Mouse (Mus musculus): ENCODE data around the gene Mcfd2. TPM values are rescaled to one million over a fixed set of nuclear protein-coding genes. Genes with fewer than 3 reads are reported as not detected.

Mcfd2 gene
- total RNA-seq, 4 experiments from 2014 or later, result 21.3 to 23.9 (median 23.1) TPM

DNA sequence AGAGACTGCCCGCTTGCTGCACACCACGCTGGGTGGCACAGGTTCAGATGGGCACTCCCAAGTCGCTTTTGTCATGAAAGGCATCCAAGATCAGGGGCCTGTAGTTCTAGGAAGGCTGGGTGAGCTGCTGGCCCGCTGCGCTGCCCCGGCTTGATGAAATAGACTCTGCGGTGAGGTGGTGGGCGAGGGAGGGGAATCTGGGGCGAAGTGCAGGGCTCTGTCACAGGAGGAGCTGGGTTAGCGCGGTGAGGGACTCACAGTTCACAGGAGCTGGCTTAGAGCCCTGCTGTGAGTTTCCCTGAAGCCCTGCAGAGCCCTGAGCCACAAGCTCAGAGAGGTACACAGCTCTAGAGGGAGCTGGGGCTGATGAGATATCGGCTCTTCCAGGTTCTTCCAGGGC is 22.4 kb upstream of the Mcfd2 start:
- no peak for DNase-seq (ENCODE audit: low spot score in 2 of 2)

DNA sequence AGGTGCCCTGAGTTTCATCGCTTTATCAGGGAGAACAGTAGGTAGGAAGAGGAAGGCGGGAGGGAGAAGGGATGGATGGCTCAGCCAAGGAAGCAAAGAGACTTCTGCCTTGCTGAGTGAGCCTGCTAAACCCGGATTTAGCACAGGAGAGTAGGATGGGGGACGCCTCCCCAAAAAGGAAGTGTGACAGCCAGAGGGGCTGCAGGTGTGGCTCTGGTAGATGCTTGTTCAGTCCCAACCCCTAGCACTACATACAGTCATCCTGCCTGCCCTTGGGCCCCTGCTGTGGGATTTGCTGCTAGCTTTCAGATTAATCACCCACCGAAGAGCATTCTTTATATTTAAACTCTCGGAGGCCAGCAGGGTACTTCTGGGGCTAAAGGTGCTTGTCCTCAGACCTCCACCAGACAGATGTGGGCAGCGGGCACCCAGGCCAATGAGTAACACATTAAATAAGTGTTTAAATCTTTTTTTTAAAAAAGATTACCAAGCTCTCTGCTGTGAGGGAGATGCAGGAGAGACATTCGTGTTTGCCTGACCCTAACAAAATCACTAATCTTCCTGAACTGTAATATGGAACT is 21.6 kb upstream of the Mcfd2 start:
- no peak for DNase-seq (ENCODE audit: low spot score in 2 of 2)

DNA sequence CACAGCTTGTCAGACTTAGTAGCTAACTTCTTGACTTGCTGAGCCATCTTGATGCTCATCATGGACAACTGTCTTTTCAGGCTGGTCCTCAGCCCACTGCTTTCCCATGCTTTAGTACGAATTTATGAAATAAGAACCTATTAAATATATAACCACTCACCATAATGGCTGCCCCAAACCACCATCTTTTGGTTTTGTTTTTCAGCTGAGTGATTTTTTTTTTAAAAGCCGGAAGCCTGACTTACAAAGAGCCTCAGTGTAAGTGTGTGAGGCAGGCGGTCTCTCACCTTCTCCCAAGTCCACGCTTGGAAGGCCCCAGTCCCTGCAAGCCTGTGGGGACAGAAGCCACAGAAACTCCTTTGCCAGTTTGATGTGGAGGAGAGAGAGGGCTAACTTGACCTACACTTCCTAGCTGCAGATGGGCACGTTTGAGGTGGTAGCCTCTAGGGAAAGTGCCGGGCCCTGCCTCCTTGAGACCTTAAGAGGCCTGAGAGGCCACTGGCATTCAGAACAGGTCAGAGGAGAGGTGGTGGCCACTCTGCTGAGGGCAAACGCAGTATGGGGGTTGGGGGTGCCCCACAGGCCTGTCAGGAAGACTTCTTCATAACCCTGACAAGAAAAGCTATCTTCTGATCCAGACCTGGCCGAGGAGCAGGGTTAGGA is 20.9 kb upstream of the Mcfd2 start:
- no peak for DNase-seq (ENCODE audit: low spot score in 2 of 2)

DNA sequence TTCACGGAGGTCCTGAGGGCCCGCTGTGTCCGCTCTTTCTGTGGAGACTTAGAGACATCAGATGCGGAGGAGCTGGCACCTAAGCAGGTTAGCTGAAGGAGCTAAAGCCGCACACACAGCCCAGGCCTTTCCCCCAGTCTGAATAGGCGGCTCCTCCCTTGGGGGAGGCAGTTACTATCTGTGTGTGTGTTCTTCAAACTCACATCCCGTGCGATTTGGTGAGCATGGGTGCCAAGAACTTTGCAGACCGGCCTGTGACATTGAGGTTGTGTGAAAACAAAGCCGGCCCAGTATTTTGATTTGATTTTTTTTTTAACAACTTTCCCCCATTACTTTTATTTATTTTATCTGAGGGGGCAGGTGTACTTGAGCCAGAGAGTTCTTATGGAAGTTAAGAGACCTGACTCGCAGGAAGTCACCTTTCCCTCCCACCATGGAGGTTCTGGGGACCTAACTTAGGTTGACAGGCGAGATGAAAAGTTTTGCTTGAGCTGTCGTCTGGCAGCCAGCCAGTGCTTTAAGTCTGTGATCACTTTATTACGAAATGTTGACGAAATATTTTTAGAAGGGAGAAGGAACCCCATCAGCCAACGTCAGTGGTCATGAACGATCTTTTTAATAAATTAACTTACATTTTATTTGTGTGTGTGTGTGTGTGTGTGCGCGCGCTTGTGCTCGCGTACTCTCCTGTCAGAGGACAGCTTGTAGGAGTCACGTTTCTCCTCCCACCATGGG is 20.2 kb upstream of the Mcfd2 start:
- DNase-seq (ENCODE audit: low spot score in 2 of 2), result no peak

DNA sequence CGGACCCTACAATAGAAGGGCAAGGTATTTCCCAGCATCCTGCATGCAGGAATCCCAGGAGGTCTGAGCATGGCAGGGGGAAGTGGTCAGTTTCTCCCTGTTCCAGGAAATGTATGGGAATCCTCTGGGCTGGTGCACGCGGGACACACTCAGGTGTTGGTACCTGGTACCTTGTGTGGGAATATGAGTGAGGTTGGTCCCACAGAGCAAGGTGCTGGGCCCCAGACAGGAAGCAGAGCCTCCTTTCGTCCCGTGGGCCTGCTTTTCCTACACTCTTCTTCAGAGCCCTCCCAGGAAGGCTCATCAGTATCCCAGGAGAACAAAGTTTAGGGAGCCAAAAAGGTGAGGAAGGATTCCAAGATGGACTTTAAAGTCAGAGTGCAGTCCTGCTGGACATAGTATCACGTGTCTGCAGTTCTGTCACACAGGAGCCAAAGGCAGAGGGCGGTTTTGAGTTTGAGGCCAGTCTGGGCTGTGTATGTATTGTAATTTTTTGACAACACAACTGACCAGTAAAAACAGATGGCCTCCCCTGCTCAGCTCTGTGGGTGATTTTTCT is 18.8 kb upstream of the Mcfd2 start:
- no peak for DNase-seq (ENCODE audit: low spot score in 2 of 2)

DNA sequence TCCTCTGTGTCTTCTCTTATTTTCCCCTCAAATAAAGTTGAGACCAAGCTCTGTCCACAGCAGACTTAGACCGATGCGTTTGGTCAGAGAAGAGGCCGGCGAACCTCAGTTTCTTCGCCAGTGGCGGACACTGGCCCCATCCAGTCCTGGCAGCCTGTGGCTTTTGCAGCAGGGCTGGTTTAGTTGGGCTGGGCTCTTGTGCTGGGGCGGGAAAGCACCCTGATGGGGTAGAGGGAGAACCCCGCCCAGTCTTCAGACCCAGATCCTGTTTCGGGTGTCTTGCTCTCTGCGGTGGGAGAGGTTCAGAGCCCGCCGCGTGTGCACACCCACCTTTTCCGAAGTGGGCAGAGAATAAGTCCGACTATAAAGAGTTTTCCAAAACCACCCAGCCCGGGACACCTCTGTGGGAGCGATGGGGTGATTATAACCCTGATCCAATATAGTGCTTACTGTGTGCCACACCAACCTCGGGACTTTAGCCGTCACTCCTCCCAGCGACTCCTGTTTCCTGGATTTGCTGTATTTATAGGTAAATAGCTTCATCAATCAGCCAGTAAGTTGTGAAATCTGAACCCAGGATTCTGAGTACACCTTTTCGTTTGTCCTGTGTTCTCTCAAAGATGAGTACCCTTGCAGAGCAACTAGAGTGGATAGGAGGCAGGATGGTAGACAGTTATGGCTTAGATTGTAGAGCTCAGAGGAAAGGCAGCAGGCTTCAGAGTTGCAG is 18.2 kb upstream of the Mcfd2 start:
- DNase-seq (ENCODE audit: low spot score in 2 of 2), result no peak

DNA sequence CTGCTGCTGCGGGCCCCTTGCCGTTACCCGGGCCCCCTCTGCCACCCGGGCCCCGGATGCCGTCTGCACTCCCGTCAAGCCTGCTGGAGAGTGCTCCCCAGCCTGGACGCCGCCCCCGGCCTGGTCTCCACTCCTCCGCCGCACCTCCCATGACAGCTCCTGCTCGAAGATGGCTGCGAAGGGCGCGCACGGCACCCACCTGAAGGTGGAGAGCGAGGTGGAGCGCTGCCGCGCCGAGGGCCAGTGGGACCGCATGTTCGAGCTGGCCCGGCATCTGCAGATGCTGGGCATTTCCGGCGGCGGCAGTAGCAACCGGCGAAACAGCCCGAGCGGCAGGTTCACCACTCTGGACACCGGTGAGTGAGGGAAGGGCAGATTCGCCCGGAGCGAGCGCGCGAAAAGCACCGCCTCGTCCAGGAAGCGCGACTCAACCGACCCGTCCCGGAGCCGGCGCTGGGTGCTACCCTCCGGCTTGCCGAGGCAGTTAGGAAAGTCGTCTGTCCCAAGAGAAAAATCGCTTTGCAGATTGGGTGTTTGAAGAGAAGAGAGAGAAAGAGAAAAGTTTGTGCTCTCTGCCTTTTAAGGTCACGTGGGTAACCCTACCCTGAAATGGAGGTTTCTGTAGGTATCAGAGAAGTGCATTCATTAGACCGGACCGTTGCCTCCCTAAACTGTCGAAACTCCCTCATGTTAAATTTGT is 17.5 kb upstream of the Mcfd2 start:
- peak; percentile 42 to 48 for DNase-seq (ENCODE audit: low spot score in 2 of 2)

DNA sequence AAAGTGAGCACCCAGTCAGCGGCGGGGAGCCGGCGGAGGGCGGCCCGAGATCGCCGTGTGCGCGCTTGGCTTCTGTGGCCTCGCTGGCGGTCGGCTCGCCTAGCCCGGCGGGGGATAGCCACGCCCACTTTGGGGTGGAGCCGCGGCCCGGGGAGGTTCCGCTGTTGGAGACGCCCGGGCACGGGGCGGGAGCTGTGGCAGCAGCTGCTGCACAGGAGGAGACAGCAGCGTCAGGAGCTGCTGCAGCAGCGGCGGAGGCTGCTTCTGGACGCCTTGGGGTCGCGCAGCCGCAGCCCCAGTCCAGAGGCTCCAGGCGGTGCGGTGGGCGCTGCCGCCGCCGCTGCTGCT is 16.9 kb upstream of the Mcfd2 start, which contains the start of gene Ttc7:
Ttc7 (plus strand) TSS at position 181 of the 348 bp plus-strand sequence.
- peak; percentile 98 for DNase-seq (ENCODE audit: low spot score in 2 of 2)

DNA sequence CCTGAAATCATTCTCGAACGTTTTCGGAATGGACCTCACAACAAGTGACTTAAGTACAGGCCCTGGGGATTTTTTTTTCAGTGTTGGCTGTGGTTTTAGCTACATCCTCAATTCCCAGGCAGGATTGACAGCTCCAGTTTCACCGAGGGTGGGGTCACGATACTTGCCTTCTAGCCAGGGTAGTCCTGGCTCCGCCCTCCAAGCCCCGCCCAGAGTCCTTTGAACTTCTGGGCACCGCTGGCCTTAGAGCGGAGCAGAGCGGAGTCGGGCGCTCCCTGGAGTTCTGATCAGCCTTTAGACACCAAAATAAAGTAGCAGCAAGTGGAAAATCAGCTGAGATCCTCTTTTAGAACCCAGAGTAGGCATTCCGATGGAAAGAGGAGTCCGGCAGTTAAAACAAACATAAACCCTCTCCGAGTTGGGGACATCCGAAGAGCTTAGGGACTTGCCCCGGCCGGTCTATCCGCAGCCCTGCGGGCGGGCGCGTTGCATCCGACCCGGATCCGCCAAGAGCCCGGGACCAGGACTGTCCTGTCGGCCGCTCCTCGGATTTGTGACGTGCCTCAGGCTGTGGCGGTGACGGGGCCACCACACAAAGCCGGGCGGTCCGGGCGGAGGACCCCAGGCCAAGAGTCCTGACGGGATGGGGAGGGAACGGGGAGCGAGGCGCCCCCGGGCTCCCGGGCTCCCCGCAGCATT is 16.4 kb upstream of the Mcfd2 start:
- DNase-seq (ENCODE audit: low spot score in 2 of 2), result peak; percentile 95 to 96

DNA sequence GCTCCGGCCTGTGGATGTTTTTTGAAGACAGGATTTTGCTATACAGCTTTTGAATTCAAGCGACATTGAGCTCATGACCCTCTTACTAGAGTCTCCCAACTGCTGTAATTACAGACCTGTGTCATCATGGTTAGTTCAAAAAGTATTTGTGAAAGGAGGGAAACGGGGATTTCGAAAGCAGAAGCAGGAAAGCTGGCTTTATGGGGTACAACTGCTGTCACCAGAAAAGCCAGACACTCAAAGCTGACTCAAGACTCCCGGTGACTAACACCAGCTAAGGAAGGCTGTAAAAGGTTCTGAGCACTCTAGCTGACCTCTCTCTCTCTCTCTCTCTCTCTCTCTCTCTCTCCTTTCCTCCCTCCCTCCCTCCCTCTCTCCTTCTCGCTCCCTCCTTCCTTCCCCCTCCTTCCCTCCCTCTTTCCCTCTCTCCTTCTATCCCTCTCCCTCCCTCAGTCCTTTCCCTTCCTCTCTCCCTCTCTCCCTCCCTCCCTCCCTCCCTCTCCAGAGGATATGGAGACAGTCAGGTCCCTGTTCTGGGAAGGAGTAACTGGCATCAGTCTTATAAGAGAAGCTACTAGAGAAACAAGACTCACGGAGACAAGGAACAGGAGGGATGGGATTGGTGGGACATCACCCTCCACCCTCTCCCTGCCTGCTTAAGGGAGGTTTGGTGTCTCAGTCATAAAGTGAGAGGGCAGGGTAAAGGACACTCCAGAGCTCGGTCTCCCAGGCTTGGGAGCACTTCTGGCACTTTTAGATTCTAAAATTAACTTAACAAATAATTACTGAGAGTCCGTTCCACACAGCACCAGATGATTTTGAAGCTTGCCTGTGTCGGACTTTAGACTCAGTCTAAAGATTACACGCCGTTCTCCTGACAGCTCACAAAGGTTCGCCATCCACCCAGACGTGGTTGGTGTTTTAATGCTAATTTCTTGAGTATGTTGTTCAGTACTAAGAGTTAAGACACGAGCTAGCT is 9.9 kb upstream of the Mcfd2 start:
- DNase-seq (ENCODE audit: low spot score in 2 of 2), result no peak

DNA sequence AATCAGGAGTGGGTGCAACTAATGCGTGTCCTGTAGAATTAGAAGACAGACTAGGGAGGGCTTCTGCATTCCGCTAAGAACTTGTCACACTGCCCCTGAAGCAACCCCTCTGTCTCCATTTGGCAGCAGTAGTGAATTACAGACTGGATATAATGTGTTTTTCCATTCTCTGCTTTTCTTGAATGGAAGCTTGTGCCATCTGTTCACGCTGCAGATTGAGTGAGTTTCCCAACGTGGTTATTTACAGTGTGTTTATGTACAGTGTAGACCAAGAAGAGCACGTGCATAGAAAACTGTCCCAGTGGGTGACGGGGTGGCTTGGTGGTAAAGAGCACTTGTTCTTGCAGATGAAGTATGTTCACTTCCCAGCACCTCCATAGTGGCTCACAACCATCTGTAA is 3.7 kb upstream of the Mcfd2 start:
- DNase-seq (ENCODE audit: low spot score in 2 of 2), result no peak

DNA sequence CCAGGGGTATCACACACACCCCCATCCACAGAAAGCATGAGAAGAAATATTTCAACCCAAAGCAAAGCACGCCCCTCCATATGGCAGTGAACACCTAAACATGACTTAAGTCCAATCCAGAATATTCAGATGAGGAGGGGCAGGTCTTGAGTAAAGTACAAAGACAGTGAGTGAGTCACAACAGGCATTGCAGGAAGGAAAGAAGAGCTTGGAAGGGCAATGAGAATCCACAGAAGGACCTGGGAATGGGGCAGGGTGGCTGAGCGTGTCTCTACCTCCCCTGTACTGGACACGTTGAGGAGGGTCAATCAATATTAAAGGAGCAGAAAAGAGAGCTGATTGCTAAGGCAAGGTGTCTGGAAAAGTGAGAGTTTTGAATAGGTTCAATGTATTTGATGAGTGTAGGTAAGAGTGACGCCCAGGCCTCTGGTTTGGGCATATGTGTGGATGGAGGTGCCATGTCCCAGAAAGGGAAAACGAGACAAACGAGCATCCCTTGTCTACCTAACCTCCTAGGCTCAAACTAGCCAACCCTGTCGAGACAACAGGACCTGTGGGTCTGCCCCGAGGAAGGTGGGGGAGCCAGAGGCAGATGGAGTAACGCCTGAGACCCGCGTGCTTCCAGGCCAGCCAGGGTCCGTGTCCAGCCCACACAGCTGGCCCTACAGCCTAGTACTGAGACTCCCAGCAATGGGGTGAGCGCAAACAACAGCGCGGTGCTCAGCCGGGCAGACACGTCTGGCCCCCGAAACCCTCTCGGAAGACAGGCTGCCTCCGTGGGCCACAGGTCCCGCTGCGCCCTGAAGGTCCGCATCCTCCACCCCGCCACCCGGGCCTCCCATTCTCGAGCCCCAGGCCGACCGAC is 576 bp downstream of the Mcfd2 start:
- DNase-seq (ENCODE audit: low spot score in 2 of 2), result no peak

DNA sequence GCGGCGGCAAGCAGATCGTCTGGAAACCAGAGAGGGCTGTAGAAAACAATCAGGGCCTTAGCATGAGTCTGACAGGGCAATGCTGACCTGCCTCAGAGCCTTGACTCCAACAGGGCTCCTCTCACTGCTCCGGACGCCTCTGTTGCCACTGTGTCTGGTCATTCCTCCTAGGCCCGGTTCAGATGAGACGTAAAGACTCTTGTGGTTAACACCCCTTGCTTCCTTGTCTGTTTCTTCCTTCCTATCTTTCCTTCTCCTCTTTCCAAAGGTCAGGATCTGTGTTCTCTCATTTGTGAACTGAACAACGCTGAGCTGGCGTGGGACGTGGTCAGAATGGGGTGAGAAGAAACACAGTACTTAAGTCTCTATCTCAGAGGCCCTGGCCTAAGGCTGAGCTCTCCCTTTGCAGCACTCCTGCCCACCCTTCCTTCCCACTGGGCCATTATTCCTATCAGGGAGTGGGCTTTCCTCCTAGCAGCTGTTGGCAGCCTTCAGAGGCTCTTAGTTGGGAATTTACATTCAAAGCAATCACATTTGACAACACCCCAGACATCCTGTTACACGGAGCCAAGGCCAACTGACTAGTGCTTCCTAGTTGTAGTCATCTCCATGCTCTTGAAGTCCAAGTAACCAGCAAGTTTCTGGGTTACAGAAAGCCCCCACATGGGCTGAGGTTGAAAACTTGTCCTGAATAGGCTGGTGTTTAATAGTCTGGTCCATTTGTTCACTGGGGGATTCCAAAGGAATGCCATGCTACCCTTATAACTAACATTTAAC is 1.5 kb downstream of the Mcfd2 start:
- no peak for DNase-seq (ENCODE audit: low spot score in 2 of 2)

DNA sequence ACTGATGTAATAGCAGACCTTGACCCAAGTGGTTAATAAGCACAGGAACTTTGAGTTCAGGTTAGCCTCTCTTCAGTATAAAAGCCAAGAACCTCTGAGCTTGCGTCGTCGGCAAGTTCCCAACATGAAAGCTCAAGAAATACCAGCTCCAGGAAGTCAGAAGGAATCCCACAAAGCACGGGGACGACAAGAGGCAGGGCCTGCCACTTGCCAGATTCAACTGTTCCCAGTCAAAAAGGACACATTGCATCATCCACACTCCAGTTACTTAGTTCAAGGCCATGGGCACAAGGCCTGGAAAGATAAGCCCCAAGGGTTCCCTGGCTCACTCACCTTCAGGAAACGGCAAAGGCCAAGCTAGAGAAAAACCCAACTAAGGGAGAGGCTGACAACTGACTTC is 2.3 kb downstream of the Mcfd2 start:
- no peak for DNase-seq (ENCODE audit: low spot score in 2 of 2)

DNA sequence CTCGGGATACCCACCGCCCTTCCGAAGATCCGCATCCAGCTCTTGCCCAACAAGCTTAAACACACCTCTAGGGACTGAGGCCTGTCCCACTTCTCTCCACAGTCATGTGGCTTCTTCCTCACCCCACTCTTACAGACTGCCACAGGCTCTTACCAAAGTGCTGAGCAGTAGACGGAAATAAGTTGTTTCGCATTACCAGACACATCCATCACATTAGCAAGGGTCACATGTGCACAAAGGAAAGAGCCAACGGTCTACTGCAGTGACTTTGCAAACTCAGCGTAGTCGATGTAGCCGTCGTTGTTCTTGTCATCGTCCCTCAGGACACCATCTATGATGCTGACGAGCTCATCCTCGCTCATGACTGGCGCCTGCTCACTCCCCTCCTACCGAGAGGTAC is 10.1 kb downstream of the Mcfd2 start:
- DNase-seq (ENCODE audit: low spot score in 2 of 2), result no peak

DNA sequence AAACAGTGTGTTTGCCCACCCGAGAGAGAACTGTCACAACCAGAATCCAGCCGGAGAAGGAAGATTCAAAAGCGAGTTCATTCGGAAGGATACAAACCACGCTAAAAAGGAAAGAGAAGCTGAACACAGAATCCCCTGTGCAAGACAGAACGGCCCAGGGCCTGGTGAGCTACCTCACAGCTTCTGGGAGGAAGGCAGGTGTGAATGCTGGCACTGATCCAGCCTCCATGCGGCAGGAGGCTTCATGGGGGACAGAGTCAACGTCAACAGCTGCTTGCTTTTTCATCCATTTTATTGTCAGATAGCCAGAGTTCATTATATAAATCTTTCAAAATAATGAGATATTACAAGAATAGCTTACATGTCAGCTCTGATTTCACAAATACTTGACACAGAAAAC is 11.4 kb downstream of the Mcfd2 start:
- no peak for DNase-seq (ENCODE audit: low spot score in 2 of 2)

DNA sequence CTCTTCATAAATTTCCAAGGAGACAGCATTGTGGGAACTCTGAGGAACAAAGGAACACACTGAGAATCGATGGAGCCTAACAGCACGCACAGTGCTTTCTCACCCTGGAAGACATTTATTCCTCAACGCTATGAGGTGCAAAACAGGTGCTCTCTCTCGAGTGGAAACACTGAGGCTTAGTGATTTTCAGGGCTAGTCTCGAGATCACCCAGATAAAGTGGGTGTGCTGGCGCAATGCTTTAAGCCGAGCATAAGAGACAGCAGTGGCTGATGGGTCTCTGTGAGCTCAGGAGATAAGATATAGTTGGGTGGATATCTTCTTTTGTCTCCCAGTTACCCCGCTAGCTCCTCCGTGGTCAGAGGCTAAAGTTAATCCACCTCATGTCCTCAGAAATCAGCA is 19.6 kb downstream of the Mcfd2 start:
- no peak for DNase-seq (ENCODE audit: low spot score in 2 of 2)

DNA sequence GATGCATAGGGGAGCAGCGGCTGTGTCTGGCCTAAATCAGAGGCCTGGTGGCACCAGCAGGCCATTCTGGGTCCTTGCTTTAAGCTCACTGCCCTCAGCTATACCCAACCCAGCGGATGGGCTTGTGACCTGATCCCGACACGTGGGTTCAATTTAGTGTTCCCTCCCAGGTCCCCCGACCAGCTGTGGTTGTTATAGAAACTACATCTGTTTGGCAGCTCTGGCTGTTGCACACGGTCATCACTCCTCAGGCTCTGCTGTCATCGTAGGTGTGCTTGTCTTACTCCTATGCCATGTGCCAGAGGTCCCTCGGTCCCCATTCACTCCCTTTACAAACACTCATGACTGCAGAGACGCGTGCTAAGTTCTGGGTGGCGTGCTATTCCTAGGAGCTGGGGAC is 27.9 kb downstream of the Mcfd2 start:
- no peak for DNase-seq (ENCODE audit: low spot score in 2 of 2)
